Mouse (Mus musculus): ENCODE measurements around the gene Nhej1. TPM values are rescaled to one million over a fixed set of nuclear protein-coding genes. Genes with fewer than 3 reads are reported as not detected.
A peak's percentile ranks its signal among the peaks of the same experiment; 100 is the strongest.

Gene Nhej1
- 7.5 and 8.8 TPM in 2 replicates for polyA plus RNA-seq (2015; fragmentation: Nextera tagmentation; extraction: Ambion mirVana)

GRCm38 (mm10) chr1:75124346-75125321 is at the start of gene Nhej1:
TSS of gene Nhej1 (minus strand) at chr1:75125200.
- 1% methylated on average over 56 of the region's 56 CpGs for WGBS
- Histone ChIP-seq H3K9ac (ENCODE audit: low read length) (peak within 1 kb of the TSS; percentile 80), H3K4me2 (ENCODE audit: low read depth, low read length) (peak within 1 kb of the TSS; percentile 68), H3K36me3 (ENCODE audit: control insufficient read depth, insufficient read depth) (no peaks in the 10 kb centered on the region), H3K9me3 (replicated peaks; ENCODE audit: control insufficient read depth, low read length) (no peaks in the 10 kb centered on the region), H3K27me3 (ENCODE audit: control insufficient read depth, insufficient read depth, low read length) (no peaks in the 10 kb centered on the region), H3K4me1 (ENCODE audit: control insufficient read depth, insufficient read depth, low read length) (peaks cover 3% of the 10 kb centered on the region; the same call in 1 of the 2 replicates), H3K4me3 (ENCODE audit: low read length) (peak within 1 kb of the TSS; percentile 68), H3K27ac (ENCODE audit: low read length) (peak within 1 kb of the TSS; percentile 94)
- ATAC-seq (replicated peaks; ENCODE audit: extremely low read depth, insufficient read depth, low FRiP score): peak; percentile 98

DNA sequence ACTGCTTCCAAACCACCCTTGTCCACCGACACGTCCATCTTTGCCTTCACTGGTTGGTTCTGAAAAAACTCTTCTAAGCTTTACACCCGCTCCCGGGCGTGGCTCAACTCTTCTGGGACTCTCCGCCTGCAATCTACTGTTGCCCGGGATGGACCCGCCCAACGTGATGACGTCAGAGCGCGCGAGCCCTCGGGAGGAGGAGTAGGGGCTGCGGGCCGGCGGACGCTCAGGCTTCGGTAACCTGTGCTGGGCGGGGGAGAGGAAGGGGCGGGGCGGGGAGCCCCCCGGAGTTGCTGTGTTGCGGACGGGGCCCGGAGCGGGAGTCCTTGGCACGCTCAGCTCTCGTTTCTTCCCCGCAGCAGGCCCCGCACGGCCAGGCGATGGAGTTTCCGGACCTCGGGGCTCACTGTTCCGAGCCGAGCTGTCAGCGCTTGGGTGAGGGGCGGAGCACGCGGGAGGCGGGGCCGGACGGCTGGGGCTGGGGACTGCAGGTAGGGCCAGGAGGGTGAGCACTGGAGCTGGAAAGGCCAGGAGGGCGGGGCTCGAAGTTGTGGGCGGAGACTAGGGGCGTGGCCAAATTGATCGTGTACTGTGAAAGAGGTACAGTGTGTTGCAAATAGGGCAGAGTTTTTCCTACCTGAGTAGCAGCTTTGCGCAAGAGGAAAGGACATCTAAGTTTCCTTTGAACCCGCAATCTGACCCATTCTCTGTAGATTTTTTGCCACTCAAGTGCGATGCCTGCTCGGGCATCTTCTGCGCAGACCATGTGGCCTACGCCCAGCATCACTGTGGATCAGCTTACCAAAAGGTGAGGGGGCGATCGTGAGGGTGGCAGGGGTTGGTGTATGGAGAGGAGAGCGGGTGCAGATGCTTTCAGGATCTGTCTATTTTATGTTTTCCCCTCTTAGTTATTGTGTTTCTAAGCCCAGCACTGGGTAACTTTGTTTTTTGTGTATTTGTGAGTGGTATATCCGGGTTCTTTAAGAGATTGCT is 43.8 kb upstream of the Nhej1 start, which contains the start of gene Zfand2b:
Zfand2b (plus strand) TSS at position 175 of the 993 bp plus-strand sequence.
- peak within 1 kb of the TSS; percentile 84 for H3K9ac ChIP-seq (ENCODE audit: low read length)
- peak within 1 kb of the TSS; percentile 76 for H3K4me3 ChIP-seq (ENCODE audit: low read length)
- peak within 1 kb of the TSS; percentile 76 for H3K4me2 ChIP-seq (ENCODE audit: low read depth, low read length)
- 2% methylated on average over 53 of the region's 59 CpGs for WGBS
- H3K27me3 ChIP-seq (ENCODE audit: control insufficient read depth, insufficient read depth, low read length): no peaks in the 10 kb centered on the region
- H3K36me3 ChIP-seq (ENCODE audit: control insufficient read depth, insufficient read depth): peaks cover 19% of the 10 kb centered on the region
- peak; percentile 98 for ATAC-seq (replicated peaks; ENCODE audit: extremely low read depth, insufficient read depth, low FRiP score)
- H3K4me1 ChIP-seq (ENCODE audit: control insufficient read depth, insufficient read depth, low read length): peaks cover 8% of the 10 kb centered on the region; the same call in 1 of the 2 replicates
- no peaks in the 10 kb centered on the region for H3K9me3 ChIP-seq (replicated peaks; ENCODE audit: control insufficient read depth, low read length)
- H3K27ac ChIP-seq (ENCODE audit: low read length): peak within 1 kb of the TSS; percentile 85

DNA sequence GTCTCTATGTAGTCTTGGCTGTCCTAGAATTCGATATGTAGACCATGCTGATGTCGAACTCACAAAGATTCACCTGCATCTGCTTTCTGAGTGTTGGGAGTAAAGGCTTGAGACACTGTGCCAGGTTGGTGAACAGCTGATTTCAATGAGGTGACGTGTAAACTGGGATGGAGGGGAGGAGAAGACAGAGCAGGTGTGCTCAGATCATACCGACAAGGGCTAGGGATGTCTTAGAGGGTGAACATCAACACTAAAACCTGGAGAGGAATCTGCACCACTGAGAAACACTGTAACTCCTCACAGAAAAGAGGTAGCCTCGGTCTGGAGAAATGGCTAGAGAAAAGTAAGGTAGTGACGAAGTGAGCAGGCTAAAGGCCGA is 43.1 kb upstream of the Nhej1 start:
- peak overlapping the region; percentile 76 for H3K4me3 ChIP-seq (ENCODE audit: low read length)
- peak overlapping the region; percentile 76 for H3K4me2 ChIP-seq (ENCODE audit: low read depth, low read length)
- H3K9ac ChIP-seq (ENCODE audit: low read length): peak overlapping the region; percentile 84
- no peaks in the 10 kb centered on the region for H3K27me3 ChIP-seq (ENCODE audit: control insufficient read depth, insufficient read depth, low read length)
- H3K27ac ChIP-seq (ENCODE audit: low read length): peak overlapping the region; percentile 85
- no peak; the same call in 1 of the 2 replicates for ATAC-seq (replicated peaks; ENCODE audit: extremely low read depth, insufficient read depth, low FRiP score)
- WGBS: 9% methylated on average over 7 of the region's 7 CpGs
- peaks cover 8% of the 10 kb centered on the region; the same call in 1 of the 2 replicates for H3K4me1 ChIP-seq (ENCODE audit: control insufficient read depth, insufficient read depth, low read length)
- no peaks in the 10 kb centered on the region for H3K9me3 ChIP-seq (replicated peaks; ENCODE audit: control insufficient read depth, low read length)
- H3K36me3 ChIP-seq (ENCODE audit: control insufficient read depth, insufficient read depth): peaks cover 16% of the 10 kb centered on the region

- no peak overlapping the region for H3K4me2 ChIP-seq (ENCODE audit: low read depth, low read length)
- 65% methylated on average over 4 of the region's 4 CpGs for WGBS
Observed at GRCm38 (mm10) chr1:75160256-75160617, 35.2 kb upstream of the Nhej1 start.

GRCm38 (mm10) chr1:75159540-75160255 is 34.7 kb upstream of the Nhej1 start:
- no peak for ATAC-seq (replicated peaks; ENCODE audit: extremely low read depth, insufficient read depth, low FRiP score)
- H3K36me3 ChIP-seq (ENCODE audit: control insufficient read depth, insufficient read depth): no peaks in the 10 kb centered on the region
- no peaks in the 10 kb centered on the region for H3K27me3 ChIP-seq (ENCODE audit: control insufficient read depth, insufficient read depth, low read length)
- H3K27ac ChIP-seq (ENCODE audit: low read length): no peak overlapping the region
- H3K4me1 ChIP-seq (ENCODE audit: control insufficient read depth, insufficient read depth, low read length): no peaks in the 10 kb centered on the region
- H3K4me3 ChIP-seq (ENCODE audit: low read length): no peak overlapping the region
- H3K9me3 ChIP-seq (replicated peaks; ENCODE audit: control insufficient read depth, low read length): no peaks in the 10 kb centered on the region
- 48% methylated on average over 5 of the region's 5 CpGs for WGBS
- no peak overlapping the region for H3K9ac ChIP-seq (ENCODE audit: low read length)
- no peak overlapping the region for H3K4me2 ChIP-seq (ENCODE audit: low read depth, low read length)

More at GRCm38 (mm10) chr1:75160256-75160617, 35.2 kb upstream of the Nhej1 start:
- Histone ChIP-seq H3K36me3 (ENCODE audit: control insufficient read depth, insufficient read depth) (no peaks in the 10 kb centered on the region), H3K4me3 (ENCODE audit: low read length) (no peak overlapping the region), H3K9ac (ENCODE audit: low read length) (no peak overlapping the region), H3K27me3 (ENCODE audit: control insufficient read depth, insufficient read depth, low read length) (no peaks in the 10 kb centered on the region), H3K27ac (ENCODE audit: low read length) (no peak overlapping the region), H3K4me1 (ENCODE audit: control insufficient read depth, insufficient read depth, low read length) (no peaks in the 10 kb centered on the region), H3K9me3 (replicated peaks; ENCODE audit: control insufficient read depth, low read length) (no peaks in the 10 kb centered on the region)
- no peak for ATAC-seq (replicated peaks; ENCODE audit: extremely low read depth, insufficient read depth, low FRiP score)

DNA sequence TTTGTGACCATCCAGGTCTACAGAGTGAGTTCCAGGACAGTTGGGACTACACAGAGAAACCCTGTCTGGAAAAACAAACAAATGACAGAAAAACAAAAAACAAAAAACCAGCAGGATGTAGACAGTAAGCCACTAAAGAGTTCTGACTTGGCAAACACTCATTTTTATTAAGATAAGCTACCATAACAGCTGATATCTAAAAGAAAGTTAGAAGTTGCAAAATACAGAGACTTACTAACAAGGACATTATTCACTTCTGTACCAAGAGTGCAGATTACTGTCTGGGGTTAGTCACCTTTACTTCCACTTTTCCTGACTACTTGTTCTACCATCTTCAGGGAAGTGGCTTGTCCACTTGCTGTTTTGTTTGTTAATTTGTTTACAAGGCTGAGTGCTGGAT is 34.0 kb upstream of the Nhej1 start:
- no peak overlapping the region for H3K4me2 ChIP-seq (ENCODE audit: low read depth, low read length)
- no peak overlapping the region for H3K9ac ChIP-seq (ENCODE audit: low read length)
- no peaks in the 10 kb centered on the region for H3K9me3 ChIP-seq (replicated peaks; ENCODE audit: control insufficient read depth, low read length)
- ATAC-seq (replicated peaks; ENCODE audit: extremely low read depth, insufficient read depth, low FRiP score): no peak
- H3K27ac ChIP-seq (ENCODE audit: low read length): no peak overlapping the region
- H3K4me1 ChIP-seq (ENCODE audit: control insufficient read depth, insufficient read depth, low read length): no peaks in the 10 kb centered on the region
- H3K36me3 ChIP-seq (ENCODE audit: control insufficient read depth, insufficient read depth): no peaks in the 10 kb centered on the region
- no peak overlapping the region for H3K4me3 ChIP-seq (ENCODE audit: low read length)
- H3K27me3 ChIP-seq (ENCODE audit: control insufficient read depth, insufficient read depth, low read length): no peaks in the 10 kb centered on the region

GRCm38 (mm10) chr1:75155837-75156236 is 30.8 kb upstream of the Nhej1 start:
- H3K36me3 ChIP-seq (ENCODE audit: control insufficient read depth, insufficient read depth): no peaks in the 10 kb centered on the region
- no peak overlapping the region for H3K4me3 ChIP-seq (ENCODE audit: low read length)
- H3K9me3 ChIP-seq (replicated peaks; ENCODE audit: control insufficient read depth, low read length): no peaks in the 10 kb centered on the region
- H3K4me2 ChIP-seq (ENCODE audit: low read depth, low read length): no peak overlapping the region
- no peaks in the 10 kb centered on the region for H3K4me1 ChIP-seq (ENCODE audit: control insufficient read depth, insufficient read depth, low read length)
- no peak for ATAC-seq (replicated peaks; ENCODE audit: extremely low read depth, insufficient read depth, low FRiP score)
- H3K27me3 ChIP-seq (ENCODE audit: control insufficient read depth, insufficient read depth, low read length): no peaks in the 10 kb centered on the region
- no peak overlapping the region for H3K27ac ChIP-seq (ENCODE audit: low read length)
- WGBS: 31% methylated on average over 3 of the region's 3 CpGs
- no peak overlapping the region for H3K9ac ChIP-seq (ENCODE audit: low read length)

DNA sequence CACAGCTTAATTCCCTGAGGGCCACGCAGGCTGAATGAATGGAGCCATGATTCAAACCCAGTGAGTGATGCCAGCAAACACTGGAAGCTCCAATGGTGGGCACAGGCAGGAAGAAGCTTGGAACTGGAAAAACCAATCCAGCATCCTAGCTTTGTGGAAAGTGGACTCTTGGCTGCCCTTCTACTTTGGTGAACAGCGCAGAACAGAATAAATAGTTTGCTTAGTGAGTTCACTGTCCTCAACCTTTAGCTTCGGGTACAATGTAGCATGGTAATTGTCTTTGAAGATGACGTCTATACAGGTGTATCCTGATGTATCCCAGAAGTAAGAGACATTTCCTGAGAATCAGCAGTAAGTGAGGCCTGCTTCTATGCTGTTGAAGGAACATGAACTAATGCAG is 23.7 kb upstream of the Nhej1 start:
- Histone ChIP-seq H3K27ac (ENCODE audit: low read length) (no peak overlapping the region), H3K4me2 (ENCODE audit: low read depth, low read length) (no peak overlapping the region), H3K36me3 (ENCODE audit: control insufficient read depth, insufficient read depth) (peaks cover 43% of the 10 kb centered on the region), H3K9me3 (replicated peaks; ENCODE audit: control insufficient read depth, low read length) (no peaks in the 10 kb centered on the region), H3K9ac (ENCODE audit: low read length) (no peak overlapping the region), H3K4me3 (ENCODE audit: low read length) (no peak overlapping the region), H3K4me1 (ENCODE audit: control insufficient read depth, insufficient read depth, low read length) (peaks cover 2% of the 10 kb centered on the region; the same call in 1 of the 2 replicates), H3K27me3 (ENCODE audit: control insufficient read depth, insufficient read depth, low read length) (no peaks in the 10 kb centered on the region)
- ATAC-seq (replicated peaks; ENCODE audit: extremely low read depth, insufficient read depth, low FRiP score): no peak
- WGBS: 88% methylated on average over 4 of the region's 4 CpGs
